Mouse (Mus musculus) gastrocnemius, postnatal 4 days (tissue): ENCODE data around the gene Ahcyl2. TPM values are rescaled to one million over a fixed set of nuclear protein-coding genes. Genes with fewer than 3 reads are reported as not detected.

Experiments
- total RNA-seq, 2 experiments: library from RNA; stranded (reverse); gene quantifications; 2 replicates each; pipeline ENCODE4 v1.2.3; 2021

The Ahcyl2 gene
- total RNA-seq, 2 experiments from 2014 or later = 15.2 to 18.4 TPM

Other genes with a start within 250 kb of the Ahcyl2 start
- 1 to 10 TPM; 3.7 to 4.5 TPM for gene Irf5, start 241.4 kb upstream of the Ahcyl2 start, total RNA-seq
- gene Tnpo3, start 158.1 kb upstream of the Ahcyl2 start, total RNA-seq = 10 to 100 TPM; 47.2 to 52.3 TPM
- 1 to 10 TPM; 5.4 to 6.3 TPM for gene Tspan33, start 73.8 kb upstream of the Ahcyl2 start, total RNA-seq
- gene Smo, start 32.5 kb upstream of the Ahcyl2 start, total RNA-seq = 10 to 100 TPM; 43.7 to 43.9 TPM
- 10 to 100 TPM; 10.3 to 10.9 TPM for gene Strip2, start 149.0 kb downstream of the Ahcyl2 start, total RNA-seq